Comparison of ENCODE assay signal across 33 mouse cellular contexts in genomic region chr1:127287505-127287904, GRCm38 (mm10).
"Had no signal": no experiment of that assay in that cellular context is flagged by ENCODE, and none has a peak within 500 bp of the region (broad histone marks: within the 10 kb centered on the region; RNA-seq: fewer than 3 reads in every experiment).

No protein-coding gene starts in this region.

- H3K9ac ChIP-seq: heart, embryonic 12.5 days; heart, embryonic 13.5 days; heart, embryonic 15.5 days; hindbrain, embryonic 12.5 days; hindbrain, embryonic 13.5 days; hindbrain, embryonic 14.5 days; hindbrain, embryonic 15.5 days; kidney, embryonic 15.5 days had no signal

- ATAC-seq: hindbrain, embryonic 16.5 days; hindbrain, postnatal 0 days; inflammation-experienced regulatory T-cells, adult 6 months had no signal

- H3K36me3 ChIP-seq: heart, embryonic 12.5 days; heart, embryonic 15.5 days; hindbrain, embryonic 10.5 days; hindbrain, embryonic 12.5 days; hindbrain, embryonic 15.5 days; kidney, embryonic 15.5 days had no signal

- H3K4me3 ChIP-seq: heart, embryonic 10.5 days; heart, embryonic 12.5 days; heart, embryonic 13.5 days; heart, embryonic 15.5 days; hindbrain, embryonic 10.5 days; hindbrain, embryonic 12.5 days; hindbrain, embryonic 13.5 days; hindbrain, embryonic 15.5 days; kidney, embryonic 15.5 days; layer of hippocampus, adult 2 months; left cerebral cortex, adult 2 months had no signal

- H3K4me1 ChIP-seq: heart, embryonic 10.5 days; heart, embryonic 12.5 days; heart, embryonic 13.5 days; heart, embryonic 15.5 days; hindbrain, embryonic 12.5 days; hindbrain, embryonic 15.5 days had no signal

- H3K9me3 ChIP-seq: heart, embryonic 10.5 days; heart, embryonic 12.5 days; heart, embryonic 13.5 days; heart, embryonic 15.5 days; hindbrain, embryonic 10.5 days; hindbrain, embryonic 12.5 days; hindbrain, embryonic 13.5 days; hindbrain, embryonic 15.5 days; kidney, embryonic 15.5 days had no signal

- DNase-seq: heart, postnatal 10 days; heart, postnatal 14 days; heart, postnatal 36 days; heart, postnatal 4 days; kidney, adult 11 months; kidney, adult 18-20 months; kidney, adult 2 months; kidney, adult 8-10 months; kidney, adult 9 months; kidney, postnatal 10 days; kidney, postnatal 14 days; kidney, postnatal 25 days; kidney, postnatal 36 days; kidney, postnatal 4 days; layer of hippocampus, adult 9-11 months; layer of hippocampus, postnatal 36 days had no signal

- H3K27ac ChIP-seq: heart, embryonic 10.5 days; heart, embryonic 13.5 days; heart, embryonic 15.5 days; hindbrain, embryonic 10.5 days; hindbrain, embryonic 12.5 days; hindbrain, embryonic 13.5 days; hindbrain, embryonic 14.5 days; hindbrain, embryonic 15.5 days; hindbrain, postnatal 0 days; kidney, embryonic 15.5 days; kidney, postnatal 0 days; layer of hippocampus, adult 2 months; left cerebral cortex, adult 2 months had no signal

- H3K4me2 ChIP-seq: heart, embryonic 11.5 days; heart, embryonic 12.5 days; heart, embryonic 13.5 days; heart, embryonic 15.5 days; hindbrain, embryonic 12.5 days; hindbrain, embryonic 13.5 days; hindbrain, embryonic 14.5 days; hindbrain, embryonic 15.5 days; kidney, embryonic 15.5 days had no signal

- H3K27me3 ChIP-seq: heart, embryonic 12.5 days; heart, embryonic 13.5 days; heart, embryonic 15.5 days; hindbrain, embryonic 12.5 days; hindbrain, embryonic 13.5 days; hindbrain, embryonic 15.5 days; kidney, embryonic 15.5 days had no signal
